Mouse (Mus musculus) gastrocnemius, adult 2 months (tissue): ENCODE measurements around the gene Ttc7. TPM values are rescaled to one million over a fixed set of nuclear protein-coding genes. Genes with fewer than 3 reads are reported as not detected.
"Not testable (repeated sequence)": the region's sequence is repeated elsewhere in the genome, so short reads cannot be mapped to it uniquely, and the experiment has no call there.

ENCODE experiments used
- DNase-seq: peaks from one replicate; pipeline ENCODE4 v3.0.0; 2022
- H3K27ac ChIP-seq: fragments of 200-600 bp; 2 replicates; pipeline ENCODE4 v1.8.1; 2022; ENCODE audit warnings: mild to moderate bottlenecking
- H3K4me3 ChIP-seq: fragments of 200-600 bp; 2 replicates; pipeline ENCODE4 v1.8.1; 2022; ENCODE audit warnings: mild to moderate bottlenecking, moderate library complexity
- CTCF ChIP-seq: fragments of 200-600 bp; IDR thresholded peaks from 2 replicates; pipeline ENCODE4 v1.8.1; 2022; ENCODE audit warnings: antibody characterized with exemption, mild to moderate bottlenecking, moderate library complexity
- intact Hi-C: fragments of 180-260 bp; cut with DNase I; formaldehyde crosslinking; loops from one replicate; pipeline ENCODE4 v1.15.1; 2025
- total RNA-seq, 2 experiments: library from RNA; stranded (reverse); gene quantifications; 2 replicates each; pipeline ENCODE4 v1.2.3; 2021

The Ttc7 gene
- total RNA-seq, 2 experiments from 2014 or later: 8.9 to 15.9 TPM

DNA sequence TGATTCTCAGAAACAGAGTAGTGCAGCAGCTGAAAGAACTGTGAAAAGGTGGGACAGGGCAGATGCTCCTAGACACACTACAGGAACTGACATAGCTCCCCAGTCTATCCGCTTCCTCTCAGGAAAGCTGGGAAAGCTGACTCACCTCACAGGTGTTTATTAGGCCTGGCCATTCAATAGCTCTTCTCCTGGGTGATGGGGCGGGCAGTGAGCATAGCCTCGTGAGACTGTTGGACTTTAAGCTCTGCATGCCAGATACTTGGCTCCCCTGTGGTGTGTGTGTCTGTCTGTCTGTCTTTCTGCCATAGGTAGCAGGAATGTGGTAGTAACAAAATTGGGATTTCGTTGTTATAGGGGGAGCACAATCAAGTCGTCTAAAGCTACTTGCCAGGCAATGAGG lies 6.7 kb downstream of the Ttc7 start:
- DNase-seq: no peak
- no peak for TF ChIP-seq CTCF
- H3K4me3 ChIP-seq: no peak overlapping the region
- no peak overlapping the region for H3K27ac ChIP-seq
- intact Hi-C loops: loop anchor here (10.0 kb wide), 1 partner anchor 375 kb away; no protein-coding TSS in a partner anchor

DNA sequence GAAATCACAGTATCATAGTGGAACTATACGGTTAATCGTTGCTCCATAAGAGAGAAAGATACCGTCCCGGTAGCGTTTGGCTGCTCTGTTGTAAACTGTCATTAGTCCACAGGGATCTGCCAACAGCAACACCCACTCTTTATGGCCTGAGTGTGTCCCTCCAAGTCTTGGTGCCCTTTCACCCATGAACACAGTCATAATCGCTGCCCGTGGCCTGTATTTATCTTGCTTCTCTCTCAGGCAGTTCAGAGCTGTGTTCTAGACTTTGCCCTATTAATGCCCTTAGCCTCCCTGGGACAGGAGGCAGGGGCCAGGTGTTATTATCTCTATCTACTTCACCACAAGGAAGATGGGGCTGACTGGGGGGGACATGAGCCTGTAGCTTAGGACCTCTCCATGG lies 8.4 kb downstream of the Ttc7 start:
- Histone ChIP-seq H3K4me3 (no peak overlapping the region), H3K27ac (no peak overlapping the region)
- no peak for DNase-seq
- TF ChIP-seq CTCF: no peak
- intact Hi-C loops: no loop called here

- DNase-seq: no peak
- TF ChIP-seq CTCF: no peak
- intact Hi-C loops: no loop called here
- Histone ChIP-seq H3K27ac (no peak overlapping the region), H3K4me3 (no peak overlapping the region)
These were observed 9.1 kb downstream of the Ttc7 start for GRCm38 (mm10) chr17:87291782-87292181.

- TF ChIP-seq CTCF: no peak
- Histone ChIP-seq H3K4me3 (no peak overlapping the region), H3K27ac (no peak overlapping the region)
- no peak for DNase-seq
- intact Hi-C loops: no loop called here
These were observed 10.4 kb downstream of the Ttc7 start for GRCm38 (mm10) chr17:87293125-87293524.

DNA sequence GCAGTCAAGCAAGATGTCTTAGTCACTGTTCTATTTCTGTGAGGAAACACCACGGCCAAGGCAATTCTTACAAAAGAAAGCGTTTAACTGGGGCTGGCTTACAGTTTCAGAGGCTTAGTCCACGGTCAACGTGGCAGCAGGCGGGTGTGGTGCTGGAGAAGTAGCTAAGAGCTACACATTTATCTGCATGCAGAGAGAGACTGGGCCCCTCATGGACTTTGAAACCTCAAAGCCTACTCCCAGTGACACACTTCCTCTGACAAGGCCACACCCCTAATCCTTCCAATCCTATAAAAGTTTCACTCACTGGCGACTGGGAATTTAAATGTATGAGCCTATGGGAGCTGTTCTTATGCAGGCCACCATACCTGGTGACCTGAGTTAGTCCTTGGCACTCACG lies 13.1 kb downstream of the Ttc7 start:
- Histone ChIP-seq H3K27ac (no peak overlapping the region), H3K4me3 (no peak overlapping the region)
- intact Hi-C loops: no loop called here
- TF ChIP-seq CTCF: no peak
- DNase-seq: no peak

DNA sequence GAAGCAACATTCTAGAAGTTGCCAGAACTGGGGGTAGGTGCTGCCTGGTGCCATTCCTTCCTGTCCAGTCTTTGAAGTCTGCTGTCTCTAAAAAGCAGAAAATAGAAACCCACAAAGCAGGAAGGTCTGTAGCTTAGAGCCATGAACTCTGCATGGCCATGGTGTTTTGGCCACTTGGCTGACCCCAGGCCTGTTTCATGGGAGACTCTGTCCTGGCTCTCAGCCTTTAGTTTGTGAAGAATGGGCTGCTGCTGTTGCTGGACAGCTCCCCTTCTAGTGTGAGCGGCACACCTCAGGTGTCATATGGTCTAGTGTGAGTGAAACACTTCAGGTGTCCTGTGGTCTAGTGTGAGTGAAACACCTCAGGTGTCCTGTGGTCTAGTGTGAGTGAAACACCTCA lies 14.0 kb downstream of the Ttc7 start:
- intact Hi-C loops, DNase-seq, H3K4me3 ChIP-seq, H3K27ac ChIP-seq: not testable (repeated sequence)

DNA sequence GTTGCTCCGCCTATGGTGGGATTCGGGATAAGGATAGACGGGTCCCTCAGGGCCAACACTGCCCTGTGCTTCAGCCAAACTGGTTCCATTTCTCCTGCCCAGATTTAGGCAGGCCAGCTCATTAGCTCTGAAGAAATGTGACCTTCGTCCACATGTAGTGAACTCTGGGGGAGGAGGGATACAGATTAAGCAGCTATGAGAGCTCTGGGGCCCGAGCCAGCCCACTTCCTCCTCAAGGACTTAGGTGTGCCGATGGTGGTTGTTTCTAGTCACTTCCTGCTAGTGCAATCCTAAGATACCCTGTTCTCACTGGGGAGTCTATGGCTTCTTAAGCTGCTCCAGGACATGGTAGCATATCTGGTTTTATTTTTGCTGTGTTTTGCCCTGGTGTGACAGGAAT lies 16.3 kb downstream of the Ttc7 start:
- Histone ChIP-seq H3K4me3 (no peak overlapping the region), H3K27ac (no peak overlapping the region)
- no peak for DNase-seq
- no peak for TF ChIP-seq CTCF
- intact Hi-C loops: no loop called here

- Histone ChIP-seq H3K27ac (no peak overlapping the region), H3K4me3 (no peak overlapping the region)
- no peak for DNase-seq
- TF ChIP-seq CTCF: no peak
- intact Hi-C loops: no loop called here
These were observed 17.7 kb downstream of the Ttc7 start for GRCm38 (mm10) chr17:87300340-87300739.

GRCm38 (mm10) chr17:87301607-87302006 lies 18.9 kb downstream of the Ttc7 start:
- intact Hi-C loops, H3K4me3 ChIP-seq: not testable (repeated sequence)

DNA sequence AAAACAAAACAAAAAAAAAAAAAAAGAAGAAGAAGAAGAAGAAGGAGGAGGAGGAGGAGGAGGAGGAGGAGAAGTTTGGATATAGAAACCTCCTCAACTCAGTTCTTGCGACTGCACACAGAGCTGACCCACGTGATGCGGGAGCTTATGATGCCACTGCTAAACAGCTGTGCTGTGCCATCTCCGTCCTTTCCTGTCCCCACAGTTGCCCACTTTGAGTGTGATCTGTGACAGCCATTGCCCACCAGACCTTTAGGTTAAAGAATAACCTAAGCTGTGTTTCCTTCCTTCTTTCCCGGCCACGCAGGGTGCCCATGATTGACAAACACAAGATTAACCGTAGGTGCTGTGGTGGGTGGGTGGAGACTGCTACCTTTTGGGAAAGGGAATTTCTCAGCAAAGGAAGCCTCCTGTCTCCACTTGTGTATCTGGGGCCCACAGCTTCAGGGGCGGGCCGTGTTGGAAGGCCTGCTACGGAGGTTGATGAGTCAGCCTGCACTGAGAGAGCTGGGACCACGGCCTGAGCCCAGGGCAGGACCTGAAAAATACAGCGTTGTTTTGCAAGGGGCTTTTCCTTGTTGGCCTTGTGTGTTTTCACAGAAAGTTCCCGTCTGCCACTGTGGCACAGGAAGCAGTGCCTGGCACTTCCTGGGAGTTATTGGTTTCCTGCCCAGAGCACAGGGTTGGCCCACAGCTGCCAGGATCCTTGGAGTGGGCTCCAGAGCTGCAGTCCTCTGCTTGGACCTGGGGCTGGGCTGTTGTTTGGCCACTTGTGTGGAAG lies 19.5 kb downstream of the Ttc7 start:
- intact Hi-C loops: no loop called here
- no peak for TF ChIP-seq CTCF
- DNase-seq: peak; percentile 65
- Histone ChIP-seq H3K4me3 (no peak overlapping the region), H3K27ac (peak overlapping the region; percentile 69)

More at GRCm38 (mm10) chr17:87301607-87302006, 18.9 kb downstream of the Ttc7 start:
- H3K27ac ChIP-seq, DNase-seq: not testable (repeated sequence)

DNA sequence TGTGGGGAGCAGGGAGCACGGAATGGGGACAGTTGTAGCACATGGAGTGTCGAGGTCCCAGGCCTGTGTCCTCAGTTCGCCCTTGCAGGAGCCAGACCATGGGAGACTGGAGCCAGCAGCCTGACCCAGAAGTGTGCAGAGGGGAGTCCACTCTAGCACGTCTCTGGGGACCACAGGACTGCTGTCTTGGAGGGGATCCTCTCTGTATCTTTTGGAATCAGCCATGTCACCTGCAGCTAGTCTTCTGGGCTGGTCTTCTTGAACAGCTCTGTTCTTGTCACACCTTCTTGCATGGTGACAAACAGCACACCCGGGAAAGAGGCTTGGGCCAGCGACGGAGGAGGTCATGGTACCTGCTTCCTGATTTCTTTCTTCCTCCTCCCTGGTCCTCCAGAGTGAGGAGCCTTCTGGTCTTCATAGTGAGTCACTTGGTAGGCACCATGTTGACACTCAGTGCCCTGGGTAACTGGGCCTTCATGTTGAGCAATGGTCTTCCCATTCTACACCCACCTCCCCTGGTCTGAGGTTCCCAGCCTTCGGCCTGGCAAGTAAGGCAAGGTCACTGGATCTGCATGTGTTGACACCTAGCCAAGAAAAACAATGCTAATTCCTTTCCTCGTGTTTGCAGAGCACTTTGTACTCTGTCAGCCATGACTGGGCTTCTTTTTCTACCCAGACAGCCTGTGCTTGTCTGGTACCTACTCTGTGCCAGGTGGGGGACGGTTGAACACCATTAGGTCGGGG lies 21.6 kb downstream of the Ttc7 start:
- no peak overlapping the region for H3K4me3 ChIP-seq
- intact Hi-C loops: no loop called here
- no peak overlapping the region for H3K27ac ChIP-seq
- no peak for TF ChIP-seq CTCF
- no peak for DNase-seq

GRCm38 (mm10) chr17:87305065-87305464 lies 22.4 kb downstream of the Ttc7 start:
- no peak for DNase-seq
- Histone ChIP-seq H3K4me3 (no peak overlapping the region), H3K27ac (no peak overlapping the region)
- intact Hi-C loops: no loop called here
- TF ChIP-seq CTCF: no peak

DNA sequence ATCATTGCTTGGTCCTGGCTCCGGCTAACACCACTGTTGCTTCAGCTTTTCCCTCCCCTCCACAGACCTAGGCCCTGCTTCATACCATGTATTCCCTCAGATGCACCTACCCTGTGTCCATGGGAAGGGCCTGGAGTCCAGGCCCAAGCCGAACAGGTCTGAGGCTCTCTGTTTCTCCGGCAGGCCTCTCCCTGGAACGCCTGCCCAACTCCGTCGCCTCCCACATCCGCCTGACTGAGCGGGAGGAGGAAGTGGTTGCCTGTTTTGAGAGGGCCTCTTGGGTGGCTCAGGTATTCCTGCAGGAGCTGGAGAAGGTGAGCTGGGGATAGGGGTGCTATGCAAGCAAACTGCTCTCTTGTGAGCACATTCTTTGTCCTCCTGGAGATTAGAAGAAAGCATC lies 24.1 kb downstream of the Ttc7 start:
- no peak for TF ChIP-seq CTCF
- Histone ChIP-seq H3K4me3 (no peak overlapping the region), H3K27ac (peak overlapping the region; percentile 16; the same call in 1 of the 2 replicates)
- intact Hi-C loops: no loop called here
- no peak for DNase-seq
